Mouse (Mus musculus): ENCODE measurements around the gene Orm1. TPM values are rescaled to one million over a fixed set of nuclear protein-coding genes. Genes with fewer than 3 reads are reported as not detected.
A peak's percentile ranks its signal among the peaks of the same experiment; 100 is the strongest.
"Not testable (repeated sequence)": the region's sequence is repeated elsewhere in the genome, so short reads cannot be mapped to it uniquely, and the experiment has no call there.

The Orm1 gene
- total and polyA plus RNA-seq, 3 experiments = not detected

GRCm38 (mm10) chr4:63316076-63316746, 28.1 kb upstream of the Orm1 start:
- H3K9me3 ChIP-seq (replicated peaks; ENCODE audit: low read length) = no peaks in the 10 kb centered on the region
- no peaks in the 10 kb centered on the region for H3K4me1 ChIP-seq (ENCODE audit: control insufficient read depth in 1 of 2, insufficient read depth in 2 of 2)
- DNase-seq (ENCODE audit: extremely low read depth) = no peak
- no peak overlapping the region for H3K4me3 ChIP-seq (replicated peaks in 1 of 3; ENCODE audit: low read depth in 2 of 3, low read length in 2 of 3, poor library complexity in 1 of 3)
- dilution Hi-C loops (cut with MboI; ENCODE audit: extremely low pct_ligation_motif_present, extremely low pct_unique_long_range_greater_than_20kb, low sequenced_read_pairs) (no loop called here), in situ Hi-C loops (cut with MboI; ENCODE audit: low pct_ligation_motif_present, low pct_unique_long_range_greater_than_20kb, low sequenced_read_pairs) (no loop called here)
- no peak overlapping the region for H3K27ac ChIP-seq (ENCODE audit: insufficient read depth, low read depth)
- H3K27me3 ChIP-seq (replicated peaks) = peaks cover 84% of the 10 kb centered on the region
- no peak overlapping the region for H3K9ac ChIP-seq (ENCODE audit: insufficient read depth, low read depth)
- no peak for TF ChIP-seq MXI1 (IDR thresholded peaks at IDR 0.05; ENCODE audit: low read depth, low read length)
- no peak for TF ChIP-seq JUND (conservative IDR thresholded peaks at IDR 0.05; ENCODE audit: low read depth, low read length)
- no peak for TF ChIP-seq GABPA (IDR thresholded peaks at IDR 0.05; ENCODE audit: insufficient replicate concordance, low read depth, low read length)
- TF ChIP-seq JUN (IDR thresholded peaks at IDR 0.05; ENCODE audit: insufficient read depth, low read depth, low read length) = no peak
- TF ChIP-seq TCF12 (IDR thresholded peaks at IDR 0.05; ENCODE audit: low read depth, low read length) = no peak
- no peak for TF ChIP-seq ETS1 (conservative IDR thresholded peaks at IDR 0.05; ENCODE audit: low read depth, low read length)
- no peak for TF ChIP-seq KAT2A (IDR thresholded peaks at IDR 0.05; ENCODE audit: insufficient replicate concordance, low read length)
- TF ChIP-seq PAX5 (IDR thresholded peaks at IDR 0.05; ENCODE audit: low read length) = no peak
- no peak for TF ChIP-seq SIN3A (IDR thresholded peaks at IDR 0.05; ENCODE audit: low read length)
- no peak for TF ChIP-seq CHD1 (IDR thresholded peaks at IDR 0.05; ENCODE audit: low read depth, low read length)
- TF ChIP-seq BHLHE40 (IDR thresholded peaks at IDR 0.05; ENCODE audit: low read depth, low read length) = no peak
- no peaks in the 10 kb centered on the region for H3K36me3 ChIP-seq (replicated peaks in 1 of 2; ENCODE audit: control insufficient read depth in 1 of 2, insufficient read depth in 1 of 2, low read length in 1 of 2)
- no peaks in the 10 kb centered on the region for H3K79me2 ChIP-seq (replicated peaks; ENCODE audit: control insufficient read depth, extremely low read depth, insufficient read depth, poor library complexity, severe bottlenecking)
- H3K4me2 ChIP-seq (ENCODE audit: insufficient read depth, low read depth, poor library complexity, severe bottlenecking) = no peak overlapping the region

- in situ Hi-C loops (cut with MboI; ENCODE audit: low pct_ligation_motif_present, low pct_unique_long_range_greater_than_20kb, low sequenced_read_pairs); H3K9me3 ChIP-seq (replicated peaks; ENCODE audit: low read length): not testable (repeated sequence)
- DNase-seq (ENCODE audit: extremely low read depth) = peak; percentile 40
Measured at GRCm38 (mm10) chr4:63319566-63319965, 24.8 kb upstream of the Orm1 start.

More at GRCm38 (mm10) chr4:63319566-63319965, 24.8 kb upstream of the Orm1 start:
- H3K4me1 ChIP-seq (ENCODE audit: control insufficient read depth in 1 of 2, insufficient read depth in 2 of 2) = peaks cover 3 to 11% of the 10 kb centered on the region in 2 experiments; a peak in 3 of 4 replicates
- H3K4me3 ChIP-seq (replicated peaks in 1 of 3; ENCODE audit: low read depth in 2 of 3, low read length in 2 of 3, poor library complexity in 1 of 3); H3K36me3 ChIP-seq (replicated peaks in 1 of 2; ENCODE audit: control insufficient read depth in 1 of 2, insufficient read depth in 1 of 2, low read length in 1 of 2); H3K9ac ChIP-seq (ENCODE audit: insufficient read depth, low read depth); H3K79me2 ChIP-seq (replicated peaks; ENCODE audit: control insufficient read depth, extremely low read depth, insufficient read depth, poor library complexity, severe bottlenecking); dilution Hi-C loops (cut with MboI; ENCODE audit: extremely low pct_ligation_motif_present, extremely low pct_unique_long_range_greater_than_20kb, low sequenced_read_pairs); H3K4me2 ChIP-seq (ENCODE audit: insufficient read depth, low read depth, poor library complexity, severe bottlenecking); H3K27ac ChIP-seq (ENCODE audit: insufficient read depth, low read depth): not testable (repeated sequence)
- peaks cover 79% of the 10 kb centered on the region for H3K27me3 ChIP-seq (replicated peaks)
- peak; percentile 69 for TF ChIP-seq RAD21 (IDR thresholded peaks at IDR 0.05; ENCODE audit: low read depth, low read length)
- TF ChIP-seq CTCF (conservative IDR thresholded peaks at IDR 0.05 in 1 of 2, IDR thresholded peaks at IDR 0.05 in 1 of 2; ENCODE audit: low read depth in 2 of 2, low read length in 2 of 2) = peak; percentile 19 to 85; a peak in 3 of 4 replicates
- TF ChIP-seq SMC3 (IDR thresholded peaks at IDR 0.05; ENCODE audit: low read depth, low read length) = peak; percentile 75
- TF ChIP-seq ZNF384 (IDR thresholded peaks at IDR 0.05; ENCODE audit: low read depth, low read length) = peak; percentile 49

All from CH12.LX (cell line).